Mouse (Mus musculus) spleen, embryonic (tissue): ENCODE results near the gene Map2k6.

Source experiments
- CTCF ChIA-PET: fragments of 350-600 bp; sonication (Branson Sonifier 250); formaldehyde crosslinking; loops from one replicate; lab custom pipeline; 2022; lab: Charles Lee

The Map2k6 gene

GRCm38 (mm10) chr11:110402671-110403070 is 3.7 kb downstream of the Map2k6 start:
- CTCF ChIA-PET = interaction anchor here (0.6 kb wide), 1 partner anchor 56 kb away, joined by 8 read pairs; no protein-coding TSS in a partner anchor

GRCm38 (mm10) chr11:110403602-110404001 is 4.7 kb downstream of the Map2k6 start:
- CTCF ChIA-PET = no interaction called here

GRCm38 (mm10) chr11:110405607-110406006 is 6.7 kb downstream of the Map2k6 start:
- CTCF ChIA-PET = no interaction called here

GRCm38 (mm10) chr11:110409131-110409530 is 10.2 kb downstream of the Map2k6 start:
- CTCF ChIA-PET = no interaction called here

- CTCF ChIA-PET = interaction anchor here (0.7 kb wide), 1 partner anchor 35 kb away, joined by 3 read pairs; no protein-coding TSS in a partner anchor
Observed at GRCm38 (mm10) chr11:110409776-110410175, 10.9 kb downstream of the Map2k6 start.

- CTCF ChIA-PET = no interaction called here
Observed at GRCm38 (mm10) chr11:110411596-110411995, 12.7 kb downstream of the Map2k6 start.

GRCm38 (mm10) chr11:110414263-110414662 is 15.3 kb downstream of the Map2k6 start:
- CTCF ChIA-PET = no interaction called here

- CTCF ChIA-PET = interaction anchor here (0.6 kb wide), 1 partner anchor 82 kb away, joined by 8 read pairs; no protein-coding TSS in a partner anchor
Observed at GRCm38 (mm10) chr11:110416691-110417090, 17.8 kb downstream of the Map2k6 start.

GRCm38 (mm10) chr11:110420463-110420862 is 21.5 kb downstream of the Map2k6 start:
- CTCF ChIA-PET = no interaction called here

- CTCF ChIA-PET = no interaction called here
Observed at GRCm38 (mm10) chr11:110426572-110427145, 27.7 kb downstream of the Map2k6 start.

- CTCF ChIA-PET = no interaction called here
Observed at GRCm38 (mm10) chr11:110427159-110427561, 28.2 kb downstream of the Map2k6 start.

GRCm38 (mm10) chr11:110428999-110429398 is 30.1 kb downstream of the Map2k6 start:
- CTCF ChIA-PET = no interaction called here

GRCm38 (mm10) chr11:110429837-110430418 is 31.0 kb downstream of the Map2k6 start:
- CTCF ChIA-PET = no interaction called here

GRCm38 (mm10) chr11:110435839-110436556 is 37.1 kb downstream of the Map2k6 start:
- CTCF ChIA-PET = interaction anchor here (0.6 to 0.7 kb wide), 2 partner anchors 64 to 73 kb away, joined by 3 read pairs; no protein-coding TSS in a partner anchor

GRCm38 (mm10) chr11:110436998-110437397 is 38.1 kb downstream of the Map2k6 start:
- CTCF ChIA-PET = no interaction called here

- CTCF ChIA-PET = no interaction called here
Observed at GRCm38 (mm10) chr11:110438135-110438534, 39.2 kb downstream of the Map2k6 start.

GRCm38 (mm10) chr11:110438700-110439296 is 39.9 kb downstream of the Map2k6 start:
- CTCF ChIA-PET = no interaction called here

- CTCF ChIA-PET = no interaction called here
Observed at GRCm38 (mm10) chr11:110439354-110439753, 40.4 kb downstream of the Map2k6 start.

GRCm38 (mm10) chr11:110444576-110444975 is 45.7 kb downstream of the Map2k6 start:
- CTCF ChIA-PET = no interaction called here

GRCm38 (mm10) chr11:110448131-110448725 is 49.3 kb downstream of the Map2k6 start:
- CTCF ChIA-PET = interaction anchor here (0.6 kb wide), 2 partner anchors 13 to 78 kb away, joined by 3 to 9 read pairs; no protein-coding TSS in a partner anchor

- CTCF ChIA-PET = interaction anchor here (0.6 kb wide), 2 partner anchors 12 to 78 kb away, joined by 3 to 9 read pairs; no protein-coding TSS in a partner anchor
Observed at GRCm38 (mm10) chr11:110448726-110449161, 49.8 kb downstream of the Map2k6 start.
